Mouse (Mus musculus) G1E (cell line): ENCODE measurements around the gene Tnnc2.

ENCODE experiments used
- CTCF ChIP-seq: IDR thresholded peaks from 2 replicates; pipeline ENCODE4 v1.5.1; 2012; ENCODE audit warnings: low read depth, low read length, inconsistent platforms, mixed read lengths
- GATA1 ChIP-seq: IDR thresholded peaks from 2 replicates; pipeline ENCODE4 v1.6.1; 2012; ENCODE audit warnings: borderline replicate concordance, low read length, inconsistent platforms, mixed read lengths
- POLR2AphosphoS5 ChIP-seq: IDR thresholded peaks from 2 replicates; pipeline ENCODE4 v1.6.1; 2012; ENCODE audit warnings: low read depth, low read length, inconsistent platforms; ENCODE audit not compliant: insufficient replicate concordance
- TAL1 ChIP-seq: conservative IDR thresholded peaks from 2 replicates; pipeline ENCODE4 v1.6.1; 2012; ENCODE audit warnings: low read depth, low read length, inconsistent platforms, mixed read lengths

- TF ChIP-seq CTCF (no peak), POLR2AphosphoS5 (no peak), GATA1 (no peak), TAL1 (no peak)
Measured at GRCm38 (mm10) chr2:164771123-164771522, 8.6 kb downstream of the Tnnc2 start.
